Mouse (Mus musculus) hindbrain, embryonic 14.5 days (tissue): Measurements from ENCODE around the gene Gab2. TPM values are rescaled to one million over a fixed set of nuclear protein-coding genes. Genes with fewer than 3 reads are reported as not detected.

Experiments used
- ATAC-seq: fragments of 200-750 bp; cut with Nextera tagmentation; 2 replicates; pipeline ENCODE4 v1.8.0; 2017; ENCODE audit warnings: moderate number of reproducible peaks, mild to moderate bottlenecking, moderate TSS enrichment, moderate library complexity; ENCODE audit not compliant: low FRiP score
- DNase-seq: peaks from one replicate; pipeline ENCODE4 v3.0.0-alpha.2; 2015; ENCODE audit warnings: low spot score
- H3K27ac ChIP-seq: fragments of 300-500 bp; sonication (generic); 2 replicates; pipeline ENCODE4 v1.5.1; 2014; ENCODE audit warnings: mild to moderate bottlenecking, moderate library complexity
- H3K27me3 ChIP-seq: fragments of 300-500 bp; sonication (generic); 2 replicates; pipeline ENCODE4 v1.6.1; 2014; ENCODE audit warnings: mild to moderate bottlenecking, low read length, mixed read lengths; ENCODE audit not compliant: control insufficient read depth, insufficient read depth
- H3K36me3 ChIP-seq: fragments of 300-500 bp; sonication (generic); replicated peaks from 2 replicates; pipeline ENCODE4 v1.6.1; 2014; ENCODE audit not compliant: control insufficient read depth, insufficient read depth
- H3K4me1 ChIP-seq: fragments of 300-500 bp; sonication (generic); replicated peaks from 2 replicates; pipeline ENCODE4 v1.6.1; 2014; ENCODE audit warnings: antibody characterized with exemption, low read length, mixed read lengths; ENCODE audit not compliant: control insufficient read depth, insufficient read depth
- H3K4me2 ChIP-seq: fragments of 300-500 bp; sonication (generic); replicated peaks from 2 replicates; pipeline ENCODE4 v1.6.1; 2014; ENCODE audit warnings: mild to moderate bottlenecking, moderate library complexity
- H3K4me3 ChIP-seq: fragments of 300-500 bp; sonication (generic); replicated peaks from 2 replicates; pipeline ENCODE4 v1.5.1; 2014; ENCODE audit warnings: mild to moderate bottlenecking, low read length
- H3K9ac ChIP-seq: fragments of 300-500 bp; sonication (generic); 2 replicates; pipeline ENCODE4 v1.6.1; 2014
- H3K9me3 ChIP-seq: fragments of 300-500 bp; sonication (generic); 2 replicates; pipeline ENCODE4 v1.6.1; 2016; ENCODE audit warnings: low read length; ENCODE audit not compliant: control insufficient read depth
- WGBS: fragments of 180-500 bp; shearing (Covaris S2); extraction: QIAGEN DNeasy Blood & Tissue Kit; methylation state at CpG from one replicate; pipeline ENCODE4 v1.1.7; 2014; 5-methylcytosine and 5-hydroxymethylcytosine counted together
- polyA plus RNA-seq: library from polyadenylated mRNA; unstranded; fragments of >200 nt; fragmentation: Nextera tagmentation; extraction: Ambion mirVana; gene quantifications from 2 replicates; pipeline ENCODE4 v1.2.1, GENCODE M21; 2014

The Gab2 gene
- polyA plus RNA-seq, 1 experiment from 2014 or later, result 19.4 TPM

- H3K4me2 ChIP-seq, result no peak overlapping the region
- 0 out of 2 replicates have a peak, but pooled peaks cover 5% of the 10 kb centered on the region for H3K36me3 ChIP-seq
- no peak overlapping the region for H3K27ac ChIP-seq
- H3K9ac ChIP-seq, result no peak overlapping the region
- WGBS, result 80% methylated on average over 5 of the region's 5 CpGs
- H3K4me3 ChIP-seq, result no peak overlapping the region
- DNase-seq, result no peak
- no peaks in the 10 kb centered on the region for H3K27me3 ChIP-seq
- no peaks in the 10 kb centered on the region for H3K9me3 ChIP-seq
- no peak for ATAC-seq
- 0 out of 2 replicates have a peak, but pooled peaks cover 4% of the 10 kb centered on the region for H3K4me1 ChIP-seq
Observed at GRCm38 (mm10) chr7:97348836-97349235, 267.4 kb downstream of the Gab2 start.

- DNase-seq, result no peak
- H3K27me3 ChIP-seq, result no peaks in the 10 kb centered on the region
- no peak overlapping the region for H3K4me3 ChIP-seq
- H3K27ac ChIP-seq, result no peak overlapping the region
- no peak overlapping the region for H3K9ac ChIP-seq
- 0 out of 2 replicates have a peak, but pooled peaks cover 5% of the 10 kb centered on the region for H3K36me3 ChIP-seq
- H3K4me1 ChIP-seq, result 0 out of 2 replicates have a peak, but pooled peaks cover 4% of the 10 kb centered on the region
- H3K9me3 ChIP-seq, result no peaks in the 10 kb centered on the region
- WGBS, result 88% methylated on average over 6 of the region's 6 CpGs
- no peak for ATAC-seq
- H3K4me2 ChIP-seq, result no peak overlapping the region
Observed at GRCm38 (mm10) chr7:97349438-97349837, 268.1 kb downstream of the Gab2 start.

DNA sequence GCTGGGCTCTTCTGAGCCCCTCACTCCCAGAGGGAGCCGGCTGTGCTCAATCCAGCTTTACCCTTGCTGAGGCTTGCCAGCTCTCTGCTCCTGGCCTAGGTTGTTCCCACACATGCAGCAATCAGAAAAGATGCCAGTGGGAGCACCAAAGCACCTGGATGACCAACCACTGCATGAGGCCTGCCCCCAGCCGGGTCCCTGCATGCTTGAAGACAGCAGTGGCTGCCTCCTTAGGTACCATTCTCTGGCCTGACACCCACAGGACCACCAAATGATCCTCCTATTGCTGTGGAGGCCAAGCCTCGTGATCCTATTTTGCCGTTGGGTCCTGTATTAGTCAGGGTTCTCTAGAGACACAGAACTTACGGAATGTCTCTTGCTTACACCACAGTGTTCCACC is 269.5 kb downstream of the Gab2 start:
- no peaks in the 10 kb centered on the region for H3K27me3 ChIP-seq

GRCm38 (mm10) chr7:97351792-97352513 is 270.6 kb downstream of the Gab2 start:
- H3K4me2 ChIP-seq, result no peak overlapping the region
- H3K36me3 ChIP-seq, result 0 out of 2 replicates have a peak, but pooled peaks cover 5% of the 10 kb centered on the region
- ATAC-seq, result no peak
- H3K4me1 ChIP-seq, result no peaks in the 10 kb centered on the region
- H3K9me3 ChIP-seq, result no peaks in the 10 kb centered on the region
- no peak overlapping the region for H3K9ac ChIP-seq
- H3K27me3 ChIP-seq, result no peaks in the 10 kb centered on the region
- 82% methylated on average over 11 of the region's 11 CpGs for WGBS
- H3K4me3 ChIP-seq, result no peak overlapping the region
- no peak overlapping the region for H3K27ac ChIP-seq
- DNase-seq, result no peak

More for the DNA sequence above, 269.5 kb downstream of the Gab2 start:
- no peak overlapping the region for H3K4me3 ChIP-seq
- whole genome bisulfite sequencing, result 76% methylated on average over 5 of the region's 5 CpGs
- ATAC-seq, result no peak
- no peak overlapping the region for H3K27ac ChIP-seq
- H3K4me1 ChIP-seq, result no peaks in the 10 kb centered on the region
- no peak for DNase-seq
- H3K4me2 ChIP-seq, result no peak overlapping the region
- no peaks in the 10 kb centered on the region for H3K9me3 ChIP-seq
- no peak overlapping the region for H3K9ac ChIP-seq
- H3K36me3 ChIP-seq, result 0 out of 2 replicates have a peak, but pooled peaks cover 5% of the 10 kb centered on the region

GRCm38 (mm10) chr7:97353356-97353755 is 272.0 kb downstream of the Gab2 start:
- no peak overlapping the region for H3K27ac ChIP-seq
- H3K4me2 ChIP-seq, result no peak overlapping the region
- ATAC-seq (no peak), DNase-seq (no peak)
- 89% methylated on average over 6 of the region's 6 CpGs for WGBS
- H3K9ac ChIP-seq, result no peak overlapping the region
- H3K4me1 ChIP-seq, result no peaks in the 10 kb centered on the region
- H3K4me3 ChIP-seq, result no peak overlapping the region
- no peaks in the 10 kb centered on the region for H3K36me3 ChIP-seq
- H3K9me3 ChIP-seq, result no peaks in the 10 kb centered on the region
- no peaks in the 10 kb centered on the region for H3K27me3 ChIP-seq

GRCm38 (mm10) chr7:97355068-97355841 is 273.9 kb downstream of the Gab2 start:
- H3K27me3 ChIP-seq, result no peaks in the 10 kb centered on the region
- ATAC-seq (no peak), DNase-seq (no peak)
- H3K4me2 ChIP-seq, result no peak overlapping the region
- 39% methylated on average over 13 of the region's 13 CpGs for WGBS
- no peak overlapping the region for H3K9ac ChIP-seq
- no peaks in the 10 kb centered on the region for H3K4me1 ChIP-seq
- no peak overlapping the region for H3K27ac ChIP-seq
- H3K4me3 ChIP-seq, result no peak overlapping the region
- H3K9me3 ChIP-seq, result no peaks in the 10 kb centered on the region
- H3K36me3 ChIP-seq, result no peaks in the 10 kb centered on the region

GRCm38 (mm10) chr7:97356253-97356652 is 274.9 kb downstream of the Gab2 start:
- no peaks in the 10 kb centered on the region for H3K27me3 ChIP-seq
- no peaks in the 10 kb centered on the region for H3K9me3 ChIP-seq
- ATAC-seq, result no peak
- no peak overlapping the region for H3K4me2 ChIP-seq
- H3K9ac ChIP-seq, result no peak overlapping the region
- DNase-seq, result no peak
- no peaks in the 10 kb centered on the region for H3K36me3 ChIP-seq
- no peak overlapping the region for H3K27ac ChIP-seq
- 78% methylated on average over 5 of the region's 5 CpGs for WGBS
- H3K4me3 ChIP-seq, result no peak overlapping the region
- no peaks in the 10 kb centered on the region for H3K4me1 ChIP-seq

- ATAC-seq (no peak), DNase-seq (no peak)
- H3K27me3 ChIP-seq, result no peaks in the 10 kb centered on the region
- WGBS, result 73% methylated on average over 5 of the region's 5 CpGs
- H3K4me3 ChIP-seq, result no peak overlapping the region
- no peaks in the 10 kb centered on the region for H3K9me3 ChIP-seq
- no peak overlapping the region for H3K4me2 ChIP-seq
- H3K36me3 ChIP-seq, result no peaks in the 10 kb centered on the region
- H3K9ac ChIP-seq, result no peak overlapping the region
- H3K4me1 ChIP-seq, result no peaks in the 10 kb centered on the region
- no peak overlapping the region for H3K27ac ChIP-seq
Observed at GRCm38 (mm10) chr7:97356875-97357276, 275.5 kb downstream of the Gab2 start.

GRCm38 (mm10) chr7:97357840-97358239 is 276.5 kb downstream of the Gab2 start:
- Histone ChIP-seq H3K4me1 (no peaks in the 10 kb centered on the region), H3K27ac (no peak overlapping the region), H3K36me3 (no peaks in the 10 kb centered on the region), H3K9me3 (no peaks in the 10 kb centered on the region), H3K4me3 (no peak overlapping the region), H3K9ac (no peak overlapping the region), H3K4me2 (no peak overlapping the region), H3K27me3 (no peaks in the 10 kb centered on the region)
- ATAC-seq, result no peak
- 78% methylated on average over 3 of the region's 3 CpGs for WGBS
- DNase-seq, result no peak
